Mouse (Mus musculus) limb, embryonic 12.5 days (tissue): ENCODE measurements around the gene Rad23a. TPM values are rescaled to one million over a fixed set of nuclear protein-coding genes. Genes with fewer than 3 reads are reported as not detected.
A peak's percentile ranks its signal among the peaks of the same experiment; 100 is the strongest.
"Not testable (repeated sequence)": the region's sequence is repeated elsewhere in the genome, so short reads cannot be mapped to it uniquely, and the experiment has no call there.

ENCODE experiments used
- ATAC-seq: fragments of 200-750 bp; cut with Nextera tagmentation; 2 replicates; pipeline ENCODE4 v1.8.0; 2017; ENCODE audit warnings: low read depth, moderate TSS enrichment; ENCODE audit not compliant: insufficient number of reproducible peaks, insufficient read depth, low FRiP score, low TSS enrichment
- H3K27ac ChIP-seq: fragments of 300-500 bp; sonication (generic); 2 replicates; pipeline ENCODE4 v1.5.1; 2016; ENCODE audit warnings: mild to moderate bottlenecking, moderate library complexity
- H3K27me3 ChIP-seq: fragments of 300-500 bp; sonication (generic); 2 replicates; pipeline ENCODE4 v1.6.1; 2016; ENCODE audit warnings: mild to moderate bottlenecking, moderate library complexity
- H3K36me3 ChIP-seq: fragments of 300-500 bp; sonication (generic); 2 replicates; pipeline ENCODE4 v1.6.1; 2016; ENCODE audit warnings: mild to moderate bottlenecking, moderate library complexity
- H3K4me1 ChIP-seq: fragments of 300-500 bp; sonication (generic); replicated peaks from 2 replicates; pipeline ENCODE4 v1.6.1; 2016
- H3K4me2 ChIP-seq: fragments of 300-500 bp; sonication (generic); 2 replicates; pipeline ENCODE4 v1.6.1; 2016; ENCODE audit warnings: mild to moderate bottlenecking, moderate library complexity
- H3K4me3 ChIP-seq: fragments of 300-500 bp; sonication (generic); replicated peaks from 2 replicates; pipeline ENCODE4 v1.5.1; 2016; ENCODE audit warnings: mild to moderate bottlenecking
- H3K9ac ChIP-seq: fragments of 300-500 bp; sonication (generic); replicated peaks from 2 replicates; pipeline ENCODE4 v1.6.1; 2016; ENCODE audit warnings: mild to moderate bottlenecking, moderate library complexity
- H3K9me3 ChIP-seq: fragments of 300-500 bp; sonication (generic); 2 replicates; pipeline ENCODE4 v1.6.1; 2016; ENCODE audit warnings: mild to moderate bottlenecking, moderate library complexity
- WGBS: fragments of 180-500 bp; shearing (Covaris S2); methylation state at CpG from one replicate; pipeline ENCODE4 v1.1.7; 2016; 5-methylcytosine and 5-hydroxymethylcytosine counted together
- polyA plus RNA-seq: library from polyadenylated mRNA; unstranded; fragments of >200 nt; fragmentation: Nextera tagmentation; extraction: Ambion mirVana; gene quantifications from 2 replicates; pipeline ENCODE4 v1.2.1, GENCODE M21; 2016

Gene Rad23a
- polyA plus RNA-seq, 1 experiment from 2014 or later, result 109 TPM

- H3K4me2 ChIP-seq, H3K9ac ChIP-seq, H3K4me3 ChIP-seq, H3K9me3 ChIP-seq, H3K27me3 ChIP-seq, ATAC-seq, H3K4me1 ChIP-seq, H3K27ac ChIP-seq, H3K36me3 ChIP-seq: not testable (repeated sequence)
- WGBS, result 93% methylated on average over 2 of the region's 2 CpGs
Observed at GRCm38 (mm10) chr8:84826518-84826917, 13.9 kb downstream of the Rad23a start.

GRCm38 (mm10) chr8:84825636-84826035 lies 14.8 kb downstream of the Rad23a start:
- no peak for ATAC-seq
- no peak overlapping the region for H3K4me3 ChIP-seq
- H3K4me2 ChIP-seq, result no peak overlapping the region
- peaks cover 9% of the 10 kb centered on the region; the same call in 1 of the 2 replicates for H3K27me3 ChIP-seq
- H3K9me3 ChIP-seq, result no peaks in the 10 kb centered on the region
- no peak overlapping the region for H3K9ac ChIP-seq
- peaks cover 10% of the 10 kb centered on the region; the same call in 1 of the 2 replicates for H3K4me1 ChIP-seq
- H3K27ac ChIP-seq, result no peak overlapping the region
- 59% methylated on average over 4 of the region's 4 CpGs for WGBS
- H3K36me3 ChIP-seq, result no peaks in the 10 kb centered on the region

GRCm38 (mm10) chr8:84823653-84824052 lies 16.8 kb downstream of the Rad23a start:
- Histone ChIP-seq H3K27ac (no peak overlapping the region; the same call in 1 of the 2 replicates), H3K27me3 (peaks cover 9% of the 10 kb centered on the region; the same call in 1 of the 2 replicates), H3K9me3 (no peaks in the 10 kb centered on the region), H3K9ac (0 out of 2 replicates have a peak overlapping the region, but pooled peaks have one; percentile 24), H3K4me2 (peak overlapping the region; percentile 57), H3K4me3 (peak overlapping the region; percentile 23), H3K36me3 (no peaks in the 10 kb centered on the region), H3K4me1 (peaks cover 10% of the 10 kb centered on the region; the same call in 1 of the 2 replicates)
- WGBS, result under 1% methylated on average over 18 of the region's 18 CpGs
- peak; percentile 78; the same call in 1 of the 2 replicates for ATAC-seq

GRCm38 (mm10) chr8:84822723-84823122 lies 17.7 kb downstream of the Rad23a start, which contains the start of gene Dand5:
Gene Dand5, minus strand, starts transcription at chr8:84822823.
- Histone ChIP-seq H3K4me1 (peaks cover 10% of the 10 kb centered on the region; the same call in 1 of the 2 replicates), H3K9me3 (no peaks in the 10 kb centered on the region), H3K9ac (0 out of 2 replicates have a peak within 1 kb of the TSS, but pooled peaks have one; percentile 24), H3K27me3 (peaks cover 9% of the 10 kb centered on the region; the same call in 1 of the 2 replicates), H3K27ac (no peak within 1 kb of the TSS; the same call in 1 of the 2 replicates), H3K4me2 (peak within 1 kb of the TSS; percentile 57), H3K36me3 (no peaks in the 10 kb centered on the region), H3K4me3 (peak within 1 kb of the TSS; percentile 23)
- WGBS, result 24% methylated on average over 3 of the region's 3 CpGs
- no peak for ATAC-seq

GRCm38 (mm10) chr8:84816117-84816516 lies 24.3 kb downstream of the Rad23a start:
- H3K9me3 ChIP-seq, result no peaks in the 10 kb centered on the region
- ATAC-seq, result no peak
- no peak overlapping the region for H3K27ac ChIP-seq
- H3K4me3 ChIP-seq, result no peak overlapping the region
- H3K4me2 ChIP-seq, result no peak overlapping the region
- H3K36me3 ChIP-seq, result no peaks in the 10 kb centered on the region
- H3K4me1 ChIP-seq, result peaks cover 11% of the 10 kb centered on the region
- no peak overlapping the region for H3K9ac ChIP-seq
- H3K27me3 ChIP-seq, result peaks cover 37% of the 10 kb centered on the region
- 72% methylated on average over 17 of the region's 17 CpGs for WGBS

GRCm38 (mm10) chr8:84815547-84815946 lies 24.9 kb downstream of the Rad23a start:
- no peak overlapping the region for H3K9ac ChIP-seq
- H3K4me3 ChIP-seq, result no peak overlapping the region
- no peak overlapping the region for H3K27ac ChIP-seq
- H3K36me3 ChIP-seq, result no peaks in the 10 kb centered on the region
- no peaks in the 10 kb centered on the region for H3K9me3 ChIP-seq
- H3K4me2 ChIP-seq, result no peak overlapping the region
- WGBS, result 12% methylated on average over 9 of the region's 9 CpGs
- H3K4me1 ChIP-seq, result peaks cover 13% of the 10 kb centered on the region
- peaks cover 41% of the 10 kb centered on the region for H3K27me3 ChIP-seq
- ATAC-seq, result peak; percentile 37; the same call in 1 of the 2 replicates

GRCm38 (mm10) chr8:84814555-84815441 lies 25.7 kb downstream of the Rad23a start:
- no peaks in the 10 kb centered on the region for H3K36me3 ChIP-seq
- no peak for ATAC-seq
- 42% methylated on average over 19 of the region's 19 CpGs for WGBS
- peaks cover 15% of the 10 kb centered on the region for H3K4me1 ChIP-seq
- H3K4me2 ChIP-seq, result no peak overlapping the region
- H3K9ac ChIP-seq, result no peak overlapping the region; the same call in none of the 2 replicates
- H3K4me3 ChIP-seq, result no peak overlapping the region
- peaks cover 43% of the 10 kb centered on the region for H3K27me3 ChIP-seq
- H3K9me3 ChIP-seq, result no peaks in the 10 kb centered on the region
- H3K27ac ChIP-seq, result no peak overlapping the region

GRCm38 (mm10) chr8:84814240-84814554 lies 26.3 kb downstream of the Rad23a start:
- Histone ChIP-seq H3K4me1 (peaks cover 15% of the 10 kb centered on the region), H3K4me3 (no peak overlapping the region)
- ATAC-seq, result no peak

GRCm38 (mm10) chr8:84813830-84814229 lies 26.6 kb downstream of the Rad23a start:
- H3K9me3 ChIP-seq, result no peaks in the 10 kb centered on the region
- H3K4me1 ChIP-seq, result peaks cover 15% of the 10 kb centered on the region
- WGBS, result 94% methylated on average over 3 of the region's 3 CpGs
- H3K4me3 ChIP-seq, result no peak overlapping the region
- no peak overlapping the region for H3K4me2 ChIP-seq
- H3K36me3 ChIP-seq, result no peaks in the 10 kb centered on the region
- H3K27ac ChIP-seq, result no peak overlapping the region
- H3K9ac ChIP-seq, result no peak overlapping the region
- H3K27me3 ChIP-seq, result peaks cover 52% of the 10 kb centered on the region
- ATAC-seq, result no peak

More at GRCm38 (mm10) chr8:84814240-84814554, 26.3 kb downstream of the Rad23a start:
- Histone ChIP-seq H3K27me3 (peaks cover 49% of the 10 kb centered on the region), H3K36me3 (no peaks in the 10 kb centered on the region), H3K9me3 (no peaks in the 10 kb centered on the region), H3K27ac (no peak overlapping the region), H3K9ac (no peak overlapping the region; the same call in 1 of the 2 replicates), H3K4me2 (no peak overlapping the region)
- 84% methylated on average over 11 of the region's 11 CpGs for WGBS

- Histone ChIP-seq H3K4me3 (no peak overlapping the region), H3K9ac (no peak overlapping the region), H3K27ac (no peak overlapping the region), H3K27me3 (peaks cover 60% of the 10 kb centered on the region), H3K36me3 (no peaks in the 10 kb centered on the region), H3K9me3 (no peaks in the 10 kb centered on the region), H3K4me2 (no peak overlapping the region), H3K4me1 (peaks cover 15% of the 10 kb centered on the region)
- no peak for ATAC-seq
- WGBS, result 2% methylated on average over 5 of the region's 5 CpGs
Observed at GRCm38 (mm10) chr8:84813059-84813458, 27.4 kb downstream of the Rad23a start.

GRCm38 (mm10) chr8:84811303-84811702 lies 29.2 kb downstream of the Rad23a start:
- no peak for ATAC-seq
- H3K27me3 ChIP-seq, result peaks cover 66% of the 10 kb centered on the region
- no peaks in the 10 kb centered on the region for H3K9me3 ChIP-seq
- H3K4me1 ChIP-seq, result peaks cover 15% of the 10 kb centered on the region
- H3K36me3 ChIP-seq, result no peaks in the 10 kb centered on the region
- 30% methylated on average over 10 of the region's 10 CpGs for WGBS
- H3K27ac ChIP-seq, result peak overlapping the region; percentile 50; the same call in 1 of the 2 replicates
- peak overlapping the region; percentile 34 for H3K4me3 ChIP-seq
- peak overlapping the region; percentile 61 for H3K4me2 ChIP-seq
- 0 out of 2 replicates have a peak overlapping the region, but pooled peaks have one; percentile 44 for H3K9ac ChIP-seq
